Mouse (Mus musculus) forebrain, embryonic 14.5 days (tissue): ENCODE data around the gene Chst11. TPM values are rescaled to one million over a fixed set of nuclear protein-coding genes. Genes with fewer than 3 reads are reported as not detected.

Experiments
- polyA plus RNA-seq: library from polyadenylated mRNA; unstranded; fragments of >200 nt; fragmentation: Nextera tagmentation; extraction: Ambion mirVana; gene quantifications from 2 replicates; pipeline ENCODE4 v1.2.1, GENCODE M21; 2014

The Chst11 gene
- polyA plus RNA-seq, 1 experiment from 2014 or later: 4.2 TPM

Other genes with a start within 250 kb of the Chst11 start
- 69.1 and 70.7 TPM in 2 replicates for gene Nfyb, start 221.4 kb upstream of the Chst11 start, polyA plus RNA-seq
- gene Txnrd1, start 151.5 kb upstream of the Chst11 start, polyA plus RNA-seq: 157 and 169 TPM in 2 replicates
- 0.22 and 0.27 TPM in 2 replicates for gene Eid3, start 118.9 kb upstream of the Chst11 start, polyA plus RNA-seq